Mouse (Mus musculus) CD4-positive, CD25-positive, alpha-beta regulatory T cell, adult 2 months (primary cell): Measurements from ENCODE around the gene Tgfbr2.
A peak's percentile ranks its signal among the peaks of the same experiment; 100 is the strongest.

Source experiments
- DNase-seq: peaks from one replicate; pipeline ENCODE4 v3.0.0-alpha.2; 2012; ENCODE audit warnings: low read depth, low spot score

The Tgfbr2 gene

DNA sequence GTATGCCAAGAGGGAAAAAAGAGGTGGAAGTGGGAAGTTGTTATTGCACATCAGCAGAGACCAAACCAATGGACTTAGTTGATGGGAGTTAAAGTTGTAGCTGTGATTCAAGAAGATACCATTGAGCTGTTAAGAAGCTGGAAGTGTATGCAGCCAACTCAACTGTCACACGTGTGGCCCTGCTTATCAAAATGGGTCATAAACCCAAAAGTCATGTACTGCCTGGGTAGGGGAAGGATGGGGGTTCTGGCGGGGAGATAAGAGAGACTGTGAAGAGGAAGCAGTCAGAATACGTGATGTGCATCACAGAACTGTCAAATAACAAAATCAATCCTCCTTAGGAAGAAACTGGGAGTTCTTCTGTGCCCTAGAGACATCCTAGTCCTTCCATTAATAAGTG lies 15.1 kb downstream of the Tgfbr2 start:
- DNase-seq = no peak

DNA sequence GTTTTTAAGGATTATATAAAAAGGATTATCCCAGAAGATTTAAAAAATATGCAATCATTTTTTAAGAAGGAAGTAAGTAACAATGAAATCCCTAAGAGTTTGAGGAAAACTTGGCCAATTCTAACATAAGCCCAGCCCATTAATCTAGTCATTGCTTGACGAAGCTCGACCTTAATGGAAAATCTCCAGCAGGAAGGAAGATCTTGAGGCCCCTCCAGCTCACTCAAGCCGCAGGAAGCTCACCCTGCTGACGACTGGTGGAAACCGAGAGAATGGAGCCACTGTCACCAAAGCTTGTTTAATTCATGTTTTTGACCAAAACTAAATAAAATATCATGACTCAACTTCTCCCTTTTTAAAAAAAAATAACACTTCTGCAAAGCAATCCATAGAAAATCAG lies 18.7 kb downstream of the Tgfbr2 start:
- no peak for DNase-seq

DNA sequence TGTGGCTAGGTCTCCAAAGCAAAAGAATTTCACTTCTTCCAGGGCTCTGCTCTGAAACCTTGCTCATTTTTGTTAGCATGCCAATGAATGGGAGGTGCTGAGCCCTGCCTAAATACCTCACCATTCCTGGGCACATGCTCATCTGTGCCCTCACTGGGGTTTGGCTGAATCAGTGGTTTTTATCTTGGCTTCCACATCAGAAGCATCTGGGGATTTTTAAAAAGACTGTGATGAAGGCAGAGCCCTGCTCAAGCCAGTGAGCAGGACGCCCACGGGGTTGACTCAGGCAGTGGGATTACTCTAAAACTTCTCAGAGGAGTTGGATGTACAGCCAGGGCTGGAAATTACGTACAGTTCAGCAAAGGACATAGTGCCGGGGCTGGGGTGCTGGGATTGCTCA lies 22.3 kb downstream of the Tgfbr2 start:
- peak; percentile 53 for DNase-seq

DNA sequence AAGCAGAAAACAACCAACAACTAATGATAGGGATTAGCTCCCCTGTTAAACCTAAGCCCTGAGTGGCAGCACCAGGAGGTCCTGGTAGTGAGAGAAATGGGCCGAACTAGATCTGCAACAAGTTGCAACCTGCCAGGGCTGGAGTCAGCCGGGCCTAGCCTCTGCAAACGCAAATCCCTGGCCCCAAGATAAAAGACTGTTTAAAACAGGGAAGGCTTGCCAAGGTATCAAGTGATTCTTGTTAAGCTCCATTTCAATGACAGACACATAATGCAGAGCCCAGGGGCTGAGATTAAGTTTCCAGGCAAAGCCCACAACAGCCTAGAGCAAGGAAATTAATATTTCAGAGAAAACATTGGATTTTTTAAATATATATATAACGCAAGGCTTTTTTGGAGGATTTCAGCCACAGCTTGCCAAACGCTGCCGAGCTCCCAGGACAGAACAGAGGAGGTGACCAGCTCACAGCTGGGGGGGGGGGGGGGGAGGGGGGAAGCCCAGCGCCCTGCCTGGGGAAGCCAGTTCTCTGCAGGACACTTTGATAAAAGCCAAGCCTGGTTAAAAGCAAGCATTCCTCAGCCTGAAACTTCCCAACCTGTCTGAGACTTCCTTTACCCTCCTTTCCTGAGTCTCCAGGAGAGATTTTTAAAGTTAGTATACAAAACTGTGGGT lies 24.3 kb downstream of the Tgfbr2 start:
- no peak for DNase-seq

DNA sequence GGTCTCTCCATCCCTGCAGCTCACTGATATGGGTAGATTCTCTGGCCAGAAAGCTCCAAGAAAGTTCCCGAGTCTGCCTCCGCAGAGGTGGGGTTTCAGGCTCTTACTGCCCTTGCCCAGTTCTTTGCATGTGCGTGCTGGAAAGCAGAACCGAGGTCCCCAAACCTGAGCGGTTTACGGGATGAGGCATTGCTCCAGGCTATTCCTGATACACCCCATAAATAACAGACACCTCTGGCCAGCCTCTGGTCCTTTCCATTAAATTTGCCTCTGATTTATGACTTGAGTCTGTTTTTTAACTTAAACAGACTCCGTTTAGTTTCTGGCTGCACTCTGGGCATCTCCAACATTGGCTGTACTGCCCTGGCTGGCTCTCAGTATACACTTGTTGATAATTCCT lies 26.4 kb downstream of the Tgfbr2 start:
- no peak for DNase-seq

DNA sequence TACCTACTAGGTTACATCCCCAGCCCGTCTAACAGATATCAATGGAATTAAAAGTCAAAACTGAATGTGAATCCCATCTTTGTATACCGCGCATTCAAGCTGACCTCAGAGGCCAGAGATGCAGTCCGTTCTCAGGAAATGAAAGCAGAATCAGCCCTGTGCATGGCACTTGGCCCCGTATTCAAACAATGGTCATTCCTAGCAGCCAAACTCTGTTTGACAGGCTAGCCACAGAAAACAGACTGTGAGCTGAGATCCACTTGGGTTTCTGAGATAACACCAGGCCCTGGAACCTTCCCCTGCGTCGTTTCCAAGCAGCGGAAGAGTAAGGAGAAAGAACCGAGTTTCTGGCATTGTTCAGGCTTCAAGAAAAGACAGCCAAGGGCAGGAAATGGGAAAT lies 28.9 kb downstream of the Tgfbr2 start:
- DNase-seq = no peak

DNA sequence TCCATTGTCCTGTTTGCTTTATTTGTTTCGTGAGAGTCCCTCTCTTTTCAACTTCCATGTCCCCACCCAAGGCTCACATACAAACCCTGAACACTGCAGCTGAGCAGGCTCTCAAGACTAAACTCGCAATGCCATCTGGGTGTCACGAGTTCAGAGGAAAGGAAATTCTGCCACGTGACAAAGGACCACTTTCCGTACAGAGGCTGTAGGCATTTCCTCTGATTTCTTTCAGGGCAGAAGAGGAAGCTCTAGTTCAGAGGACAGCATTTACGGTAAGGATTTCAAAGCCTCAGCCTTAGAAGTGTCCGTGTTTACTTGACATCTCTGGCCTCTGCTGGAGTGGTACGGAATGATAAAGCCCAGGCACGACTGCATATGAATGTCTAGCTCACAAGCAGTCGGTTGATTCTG lies 29.9 kb downstream of the Tgfbr2 start:
- peak; percentile 76 for DNase-seq

DNA sequence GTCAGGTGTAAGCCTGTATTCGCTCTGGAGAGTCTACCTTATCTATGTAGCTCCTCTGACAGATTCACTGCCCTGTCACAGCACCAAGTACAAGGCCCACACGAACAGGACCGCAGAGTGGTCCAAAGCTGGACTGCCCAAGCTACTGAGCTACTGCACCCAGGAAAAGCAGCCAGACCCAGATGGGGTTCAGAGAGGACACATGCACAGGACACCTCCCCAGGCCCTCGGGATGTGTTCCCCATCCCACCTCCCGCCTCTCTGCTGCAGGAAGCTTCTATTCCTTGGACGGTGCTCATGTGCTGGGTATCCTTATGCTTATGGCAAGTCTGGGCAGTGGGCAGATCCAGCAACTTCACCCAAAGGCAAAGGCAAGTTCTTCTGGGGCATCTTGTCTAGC lies 34.7 kb downstream of the Tgfbr2 start:
- DNase-seq = no peak

DNA sequence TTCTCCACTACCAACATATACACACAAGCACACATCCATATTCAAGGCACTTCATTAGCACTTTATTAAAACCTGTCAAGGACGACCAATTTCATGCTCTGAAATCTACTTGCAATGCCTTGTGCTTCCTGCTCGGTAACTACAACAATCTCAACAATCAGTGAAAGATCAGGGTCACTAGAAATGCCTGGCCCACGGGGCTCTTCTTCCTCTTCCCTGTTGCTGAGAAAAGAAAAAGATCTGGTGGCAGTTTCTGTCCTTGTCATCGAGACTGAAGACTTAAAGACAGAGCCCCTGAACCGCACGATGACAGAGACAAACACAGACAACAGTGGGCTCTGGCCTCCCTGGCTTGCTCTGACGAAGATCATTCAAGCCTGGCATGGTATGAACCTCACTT lies 35.6 kb downstream of the Tgfbr2 start:
- DNase-seq = no peak

DNA sequence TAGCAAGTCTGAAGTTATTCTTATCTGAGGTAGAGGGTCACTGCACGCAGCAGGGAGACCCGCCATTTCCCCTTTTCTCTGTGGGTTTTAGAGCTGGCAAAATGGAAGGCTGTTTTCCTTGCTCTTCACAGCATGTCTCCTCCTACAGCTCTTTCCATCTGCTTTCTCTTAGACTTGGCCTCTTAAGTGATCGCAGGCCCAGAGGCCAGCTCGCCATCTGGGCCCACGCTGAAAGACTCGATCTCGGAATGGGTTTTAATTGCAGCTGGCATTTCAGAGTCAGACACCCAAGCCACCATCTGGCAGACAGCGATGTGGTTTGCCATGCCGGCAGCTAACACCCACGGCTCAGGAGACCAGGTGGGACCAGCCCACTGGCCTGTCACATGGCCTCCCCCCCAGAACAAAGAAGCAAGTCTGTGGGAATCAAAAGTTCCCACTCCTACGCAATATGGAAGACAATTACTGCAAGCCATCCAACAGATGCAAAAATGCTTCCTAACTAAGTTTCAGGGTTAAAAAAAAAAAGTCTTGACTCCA lies 36.5 kb downstream of the Tgfbr2 start:
- peak; percentile 47 for DNase-seq

DNA sequence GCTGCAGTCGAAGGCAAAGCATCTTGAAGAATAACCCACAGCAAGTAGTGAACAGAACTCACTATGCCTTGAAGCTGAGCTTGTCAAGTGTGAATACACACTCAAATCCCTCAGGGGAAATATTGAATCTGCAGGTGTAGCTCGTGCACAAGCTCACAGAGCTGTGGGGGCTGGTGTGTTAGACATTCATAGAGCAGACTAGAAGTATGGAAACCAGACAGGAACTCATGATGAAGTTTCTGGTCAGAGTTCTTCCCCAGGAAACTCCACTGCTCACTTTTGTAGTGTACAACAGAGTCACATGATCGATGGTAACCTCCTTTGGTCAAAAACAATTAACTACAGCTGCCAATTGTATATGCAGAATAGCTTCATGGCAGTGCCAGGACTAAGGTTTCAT lies 37.5 kb downstream of the Tgfbr2 start:
- no peak for DNase-seq

DNA sequence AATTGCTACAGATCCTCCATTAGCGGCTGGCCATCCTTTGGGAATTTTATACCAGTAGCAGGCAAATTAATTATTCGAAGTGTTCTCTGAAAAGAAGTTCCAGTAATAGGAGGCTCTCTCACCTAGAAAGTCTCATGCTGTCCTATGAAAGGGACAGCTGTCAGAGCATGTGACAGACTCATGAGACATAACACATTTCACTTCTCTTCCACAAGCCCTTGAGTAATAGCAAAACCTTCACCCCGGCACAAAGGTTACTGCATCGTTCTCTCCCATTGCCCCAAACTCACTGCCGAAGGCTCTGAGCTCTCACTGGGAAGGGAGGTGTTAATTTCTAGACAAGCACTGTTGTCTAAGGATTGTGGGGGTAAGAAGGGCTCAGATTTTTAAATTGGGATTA lies 38.3 kb downstream of the Tgfbr2 start:
- DNase-seq = no peak

DNA sequence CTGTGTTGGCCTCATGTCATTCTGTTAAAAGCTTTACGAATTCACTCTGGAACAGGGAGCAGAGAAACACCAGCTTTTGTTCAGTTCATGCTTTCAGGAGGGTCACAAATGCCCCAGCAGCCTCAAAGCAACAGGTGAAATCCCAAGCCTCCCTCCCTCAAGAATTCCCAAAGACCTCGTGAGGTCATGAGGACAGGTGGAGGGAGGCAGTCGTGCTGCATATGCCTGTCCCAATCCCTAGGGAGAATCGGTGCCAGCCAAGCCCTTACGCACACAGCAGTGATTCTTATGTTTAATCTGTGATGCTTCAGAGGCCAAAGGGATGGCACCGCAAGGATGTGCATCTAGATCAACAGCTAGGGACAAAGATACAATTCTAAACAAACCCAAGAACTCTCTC lies 39.0 kb downstream of the Tgfbr2 start:
- no peak for DNase-seq

DNA sequence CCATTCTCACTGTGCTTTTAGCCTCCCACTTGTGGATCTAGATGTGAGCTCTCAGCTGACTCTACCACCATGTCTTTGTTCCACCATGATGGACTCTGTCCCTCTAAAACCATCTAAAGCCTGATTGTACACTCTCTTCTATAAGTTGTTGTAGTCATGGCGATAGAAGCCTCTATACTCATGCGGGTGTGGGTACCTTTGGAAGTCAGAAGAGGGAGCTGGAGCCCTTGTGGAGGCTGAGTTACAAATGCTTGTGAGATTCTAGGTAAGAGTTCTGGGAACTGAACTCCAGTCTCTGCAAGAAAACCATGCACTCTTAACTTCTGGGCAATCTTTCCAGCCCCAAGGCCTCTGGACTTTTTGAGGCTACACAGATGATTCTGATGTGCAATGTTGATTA lies 40.7 kb downstream of the Tgfbr2 start:
- peak; percentile 65 for DNase-seq

DNA sequence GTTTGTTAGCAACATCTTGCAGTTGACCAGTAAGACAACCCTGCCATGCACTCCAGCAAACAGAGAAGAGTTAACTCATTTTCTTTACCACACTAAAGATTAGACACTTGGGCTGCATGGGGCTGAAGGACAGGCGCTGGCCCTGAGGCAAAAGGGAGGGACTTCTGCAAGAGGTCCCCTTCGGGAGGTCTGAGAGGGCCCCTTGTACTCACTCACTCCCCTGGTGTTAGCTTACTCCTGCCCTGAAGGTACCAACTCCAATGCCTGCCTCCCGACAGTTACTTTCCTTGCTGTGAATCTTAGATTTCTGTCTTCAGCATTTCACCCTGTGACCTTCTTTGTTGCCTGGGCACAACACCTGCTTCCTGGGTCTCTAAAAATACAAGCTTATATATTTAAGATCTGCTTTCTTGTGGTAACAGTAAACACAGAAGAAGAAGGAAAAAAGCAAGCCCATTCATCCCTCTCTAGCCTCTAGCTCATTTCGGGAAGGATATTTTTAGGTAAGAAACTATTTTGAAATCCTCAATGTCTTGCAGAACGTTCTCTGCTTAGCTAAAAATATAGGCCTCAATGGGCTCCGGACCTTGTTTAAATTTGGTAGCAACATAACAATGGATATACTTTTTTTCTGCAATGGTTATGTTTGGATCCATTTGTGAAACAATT lies 41.7 kb downstream of the Tgfbr2 start:
- no peak for DNase-seq

DNA sequence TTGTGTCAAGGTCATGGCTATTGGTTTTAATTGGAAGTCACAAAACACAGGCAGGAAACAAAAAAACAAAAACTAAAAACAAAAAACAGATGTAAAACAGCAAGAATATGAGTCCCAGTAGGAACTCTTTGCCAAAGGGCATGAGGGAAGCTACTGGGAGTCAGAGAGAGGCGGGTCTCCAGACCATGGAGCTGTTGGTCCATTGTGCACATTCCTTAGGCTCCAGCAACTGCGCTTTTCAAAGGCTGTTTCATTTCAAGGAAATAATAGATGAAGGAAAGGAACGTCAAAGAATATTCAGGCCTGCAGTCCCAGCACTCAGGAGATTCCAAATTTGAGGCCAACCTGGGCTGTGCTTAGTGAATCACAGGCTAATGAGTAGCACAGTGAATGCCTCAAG lies 46.3 kb downstream of the Tgfbr2 start:
- no peak for DNase-seq

DNA sequence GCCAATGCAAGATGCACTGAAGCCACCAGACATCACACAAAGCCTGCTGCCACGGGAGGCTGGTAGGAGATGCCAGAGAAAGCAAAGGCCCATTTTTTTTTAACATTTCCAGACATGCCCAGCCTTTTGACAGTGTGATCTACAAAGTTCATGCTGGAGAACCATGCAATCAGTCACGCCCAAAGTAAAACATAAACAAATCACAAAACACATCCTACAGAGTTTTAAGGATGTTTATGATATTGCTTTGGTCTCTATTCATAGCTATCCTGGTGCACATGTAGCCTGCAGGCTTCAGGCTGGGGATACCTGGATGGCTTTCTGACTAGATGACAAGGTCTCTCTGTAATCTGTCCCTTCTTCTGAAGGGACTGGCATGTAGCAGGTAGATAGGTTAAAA lies 46.8 kb downstream of the Tgfbr2 start:
- no peak for DNase-seq

DNA sequence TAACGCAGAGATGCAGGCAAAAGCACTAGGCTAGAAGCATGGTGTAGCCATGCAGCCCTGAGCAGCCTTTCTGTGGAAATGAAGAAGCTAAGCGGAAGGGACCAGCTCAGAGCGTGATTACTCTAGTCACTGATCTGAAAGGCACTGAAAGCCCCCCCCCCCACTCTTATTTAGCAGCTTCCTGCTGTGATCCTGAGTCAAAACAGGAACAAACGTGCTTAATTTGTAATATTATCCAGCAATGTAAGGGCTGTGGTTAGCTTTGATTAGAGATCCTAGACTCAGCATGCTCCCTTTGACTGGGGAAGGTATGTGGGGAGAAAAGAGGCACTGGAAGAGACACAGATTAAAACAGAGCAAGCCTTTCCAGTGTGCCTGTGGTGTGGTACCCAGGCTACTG lies 48.7 kb downstream of the Tgfbr2 start:
- DNase-seq = no peak

DNA sequence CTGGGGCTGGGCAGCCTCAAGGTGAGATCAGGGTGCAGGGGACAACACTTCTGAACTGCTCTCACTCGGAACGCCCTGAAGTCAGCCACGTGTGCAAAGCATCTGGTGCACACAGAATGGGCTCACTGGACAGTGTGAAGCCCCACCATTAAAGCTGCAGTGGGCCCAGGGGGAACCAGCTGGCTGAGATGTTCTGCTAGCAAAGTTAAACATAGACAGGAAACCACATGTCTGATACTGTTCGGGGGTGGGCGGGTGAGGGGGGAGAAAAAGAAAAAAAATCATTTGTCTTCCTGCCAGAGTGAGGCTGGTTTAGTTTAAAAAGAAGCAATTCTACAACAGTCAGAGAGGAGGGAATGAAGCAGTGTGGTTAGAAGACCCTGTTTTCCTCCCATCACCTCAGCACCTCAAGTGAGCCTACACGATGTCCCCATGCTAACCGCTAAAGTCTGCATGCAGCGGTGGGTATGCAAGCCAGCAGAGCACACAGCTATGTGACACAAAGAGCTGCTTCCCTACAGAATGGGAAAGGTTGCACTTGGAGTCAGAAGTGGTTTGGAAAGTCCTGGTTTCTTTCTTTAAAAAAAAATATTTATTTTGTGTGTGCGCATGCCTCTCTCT lies 52.1 kb downstream of the Tgfbr2 start:
- peak; percentile 70 for DNase-seq

DNA sequence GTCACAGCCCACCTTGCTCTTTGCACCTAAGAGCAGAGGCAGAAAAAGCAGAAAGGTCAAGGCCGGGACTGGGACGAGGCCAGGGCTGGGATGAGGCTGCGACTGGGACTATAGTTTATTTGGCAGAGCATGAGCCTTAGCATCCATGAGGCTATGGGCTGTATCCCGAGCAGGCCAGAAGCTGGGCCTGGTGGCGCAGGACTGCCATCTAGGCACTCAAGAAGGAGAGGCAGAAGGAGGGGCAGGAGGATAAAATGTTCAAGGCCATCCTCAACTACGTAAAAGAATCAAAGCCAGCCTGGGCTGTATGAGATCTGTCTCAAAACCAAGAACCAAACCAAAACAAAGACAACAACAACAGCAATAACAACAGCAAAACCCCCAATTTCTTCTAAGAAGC lies 52.6 kb downstream of the Tgfbr2 start:
- peak; percentile 51 for DNase-seq

DNA sequence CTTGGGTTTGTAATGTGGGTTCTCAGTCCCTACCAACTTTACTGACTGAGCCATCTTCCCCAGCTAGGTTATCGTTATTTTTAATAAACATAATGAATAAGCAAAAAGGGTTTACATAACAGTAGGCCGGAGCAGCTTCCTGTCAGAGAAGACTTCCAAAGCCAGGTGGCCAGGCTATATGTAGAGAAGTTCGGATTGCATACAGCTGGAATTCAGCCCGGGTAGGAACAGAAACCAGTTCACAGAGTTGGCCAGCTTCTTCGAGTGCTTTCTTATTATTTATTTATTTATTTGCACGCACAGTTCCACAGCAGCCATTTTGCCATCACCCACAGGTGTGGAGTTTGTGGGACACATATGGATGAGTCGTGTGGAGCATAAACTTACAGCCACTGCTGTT lies 53.7 kb downstream of the Tgfbr2 start:
- DNase-seq = no peak

DNA sequence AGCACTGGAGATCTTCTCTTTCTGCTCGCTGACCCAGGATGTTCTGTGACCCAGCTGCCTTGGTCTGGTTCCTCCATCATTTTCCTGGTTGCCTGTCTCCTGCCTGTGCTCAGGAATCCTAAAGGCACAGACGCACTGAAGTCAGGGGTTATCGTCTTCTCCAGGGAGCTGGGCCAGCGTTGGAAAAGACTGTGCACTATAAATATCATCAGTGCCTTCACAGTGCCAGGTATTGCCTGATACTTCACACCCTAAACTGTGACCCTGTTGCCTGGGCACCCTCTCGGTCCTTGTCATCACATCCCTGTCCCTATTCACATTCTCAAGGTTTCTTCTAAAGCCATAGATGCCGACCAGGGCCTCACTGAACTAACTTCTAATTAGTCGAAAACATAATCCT lies 55.2 kb downstream of the Tgfbr2 start:
- no peak for DNase-seq

DNA sequence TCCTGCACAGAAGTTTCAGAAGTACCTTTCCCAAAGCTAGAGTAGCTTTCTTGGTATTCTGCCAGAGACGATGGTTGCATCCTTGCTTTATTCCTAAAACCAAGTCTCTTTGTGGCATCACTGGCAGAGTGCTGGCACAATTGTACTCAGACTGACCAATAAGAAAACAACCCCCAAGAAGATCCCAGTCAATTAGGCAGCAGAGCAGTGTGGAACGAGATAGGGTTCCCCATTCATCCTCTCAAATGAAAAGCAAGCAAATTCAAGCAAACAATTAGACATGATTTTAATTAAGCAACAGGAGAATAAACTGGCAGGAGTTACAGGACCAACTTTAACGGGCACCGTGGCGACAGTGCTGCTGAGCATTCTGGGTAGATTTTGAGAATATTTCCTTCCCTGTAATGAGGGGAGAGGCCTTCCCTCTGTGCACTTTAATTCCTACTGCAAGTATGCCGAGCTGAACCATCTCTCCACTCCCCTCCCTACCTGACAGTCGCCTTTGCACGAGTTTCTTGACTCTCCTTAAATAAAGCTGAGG lies 56.8 kb downstream of the Tgfbr2 start:
- no peak for DNase-seq
